Mouse (Mus musculus) CD4-positive, CD25-positive, alpha-beta regulatory T cell, adult 2 months (primary cell): ENCODE data around the gene 4930469K13Rik.

Source experiments
- DNase-seq: peaks from one replicate; pipeline ENCODE4 v3.0.0-alpha.2; 2012; ENCODE audit warnings: low read depth, low spot score

The 4930469K13Rik gene

DNA sequence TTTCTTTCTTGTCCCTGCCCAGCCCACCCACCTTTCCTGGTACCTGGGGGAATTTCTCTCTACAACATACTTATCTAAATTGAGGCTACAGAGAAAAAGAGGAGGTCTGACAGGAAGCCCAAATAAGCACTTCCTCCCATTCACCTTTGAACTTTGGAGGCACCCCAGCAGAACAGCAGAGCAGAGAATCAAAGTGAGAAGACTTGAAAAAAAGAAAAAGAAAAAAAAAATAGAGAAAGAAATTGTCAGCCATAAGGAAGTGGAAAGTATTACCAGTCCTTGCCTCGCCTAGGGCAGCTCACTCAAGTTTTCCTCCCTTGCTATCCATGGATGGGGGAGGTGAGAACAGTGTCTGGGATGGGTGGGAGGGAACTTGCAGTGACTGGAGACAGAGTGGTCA is 55.5 kb downstream of the 4930469K13Rik start:
- DNase-seq: peak; percentile 86

GRCm38 (mm10) chr11:34040061-34040460 is 58.3 kb downstream of the 4930469K13Rik start:
- no peak for DNase-seq

- peak; percentile 78 for DNase-seq
Observed at GRCm38 (mm10) chr11:34035909-34036658, 62.3 kb downstream of the 4930469K13Rik start.

DNA sequence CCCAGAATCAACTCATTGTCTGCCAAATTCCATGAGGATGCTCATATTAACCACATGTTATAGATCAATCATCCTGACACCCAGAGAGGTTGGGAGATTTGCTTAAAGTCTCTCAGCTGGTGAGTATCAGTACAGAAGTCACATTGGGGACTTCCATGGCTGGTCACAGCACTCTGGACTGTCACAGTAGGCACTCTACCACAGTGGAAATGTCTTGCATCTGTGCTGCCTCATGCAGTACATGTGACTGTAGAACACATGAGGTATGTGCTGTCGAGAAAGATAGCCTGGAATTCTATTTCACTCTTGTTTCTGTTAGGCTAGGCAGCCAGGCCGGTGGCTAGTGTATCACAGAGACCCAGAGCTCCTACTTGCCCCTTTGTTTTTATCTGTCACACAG is 63.6 kb downstream of the 4930469K13Rik start:
- DNase-seq: no peak

DNA sequence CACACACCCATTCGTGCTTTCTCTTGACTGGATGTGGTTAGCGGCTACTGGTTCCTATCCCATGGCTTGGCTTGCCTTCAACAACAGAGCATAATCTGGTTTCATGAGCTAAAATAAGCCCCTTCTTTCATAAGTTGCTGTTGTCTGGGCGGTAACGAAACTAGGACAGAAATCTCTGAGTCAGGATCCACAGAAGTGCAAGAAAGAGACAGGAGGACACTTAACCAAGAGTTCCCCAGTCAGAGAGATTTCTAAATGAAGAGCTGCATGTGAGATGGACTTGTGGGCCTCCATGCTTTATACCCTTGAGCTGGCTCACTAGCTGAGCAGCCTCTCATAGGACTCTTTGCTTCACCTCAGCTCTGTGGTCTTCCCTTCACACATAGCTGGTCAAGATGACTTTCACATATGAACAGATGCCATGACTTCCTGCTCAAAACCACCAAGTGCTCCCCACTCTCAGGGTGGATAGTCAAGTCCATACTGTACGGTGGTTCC is 64.3 kb downstream of the 4930469K13Rik start:
- no peak for DNase-seq

- DNase-seq: peak; percentile 68
Observed at GRCm38 (mm10) chr11:34031015-34031805, 67.1 kb downstream of the 4930469K13Rik start.

- DNase-seq: no peak
Observed at GRCm38 (mm10) chr11:34029658-34030057, 68.7 kb downstream of the 4930469K13Rik start.

DNA sequence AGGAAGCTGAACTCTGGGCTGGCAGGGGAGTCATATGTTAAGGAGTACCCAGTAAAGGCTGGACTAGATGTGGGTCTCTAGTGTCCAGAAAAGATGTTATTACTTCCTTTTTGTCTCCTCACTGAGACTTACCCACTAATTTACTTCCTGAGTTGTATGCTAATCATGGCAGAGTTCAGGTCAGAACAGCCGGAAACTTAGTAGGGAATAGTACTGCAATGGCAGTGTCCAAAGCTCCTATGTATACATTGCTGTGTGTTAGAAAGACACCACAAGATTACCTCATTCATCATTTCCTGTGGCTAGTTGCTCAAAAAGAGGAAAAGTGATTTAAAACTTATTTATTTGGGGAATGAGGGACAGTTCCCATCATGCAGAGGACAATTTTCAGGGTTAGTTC is 73.3 kb downstream of the 4930469K13Rik start:
- DNase-seq: no peak

DNA sequence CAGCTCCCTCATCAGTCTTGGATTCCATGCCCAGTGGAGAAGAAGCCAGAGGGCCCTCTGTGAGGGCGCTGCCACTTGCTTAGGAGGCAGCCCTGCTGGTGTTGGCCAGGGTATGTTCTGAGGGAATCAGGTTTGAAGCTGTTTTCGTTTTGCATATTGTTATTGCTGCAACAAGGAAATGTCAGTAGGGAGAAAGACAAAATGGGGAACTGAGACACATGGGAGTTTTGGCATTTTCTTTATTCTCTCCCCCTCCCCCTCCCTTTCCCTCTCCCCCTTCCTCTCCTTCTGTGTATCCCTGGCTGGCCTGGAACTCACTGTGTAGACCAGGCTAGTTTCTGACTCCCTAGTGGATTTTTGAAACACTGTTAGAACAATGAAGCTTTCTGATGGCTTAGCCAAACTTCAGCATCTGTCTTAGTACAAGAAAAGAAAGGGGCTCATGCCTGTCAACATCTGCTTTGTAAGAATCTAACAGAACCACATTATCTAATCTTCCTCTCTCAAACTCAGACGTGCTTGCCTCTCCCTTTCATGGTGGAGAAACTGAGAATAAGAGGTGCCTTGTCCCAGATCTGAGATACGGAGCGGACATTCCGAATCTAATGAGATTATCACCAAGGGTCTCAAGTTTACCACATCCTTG is 86.2 kb downstream of the 4930469K13Rik start:
- DNase-seq: no peak

DNA sequence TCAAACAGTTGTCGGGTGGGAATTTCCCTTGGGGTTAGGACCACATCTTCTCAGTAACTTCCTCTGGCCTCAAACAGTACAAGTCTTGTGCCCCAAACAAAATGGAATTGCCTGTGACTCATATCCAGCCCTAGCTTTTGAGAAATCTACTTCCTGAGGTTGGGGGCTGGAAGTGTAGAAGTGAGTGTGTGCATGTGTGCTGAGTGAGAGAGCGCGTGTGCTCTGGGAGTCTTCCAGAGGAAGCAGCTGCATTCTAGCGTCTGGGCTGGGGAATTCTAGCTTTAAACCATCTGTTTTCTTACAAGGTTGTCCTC is 87.5 kb downstream of the 4930469K13Rik start:
- DNase-seq: peak; percentile 79

DNA sequence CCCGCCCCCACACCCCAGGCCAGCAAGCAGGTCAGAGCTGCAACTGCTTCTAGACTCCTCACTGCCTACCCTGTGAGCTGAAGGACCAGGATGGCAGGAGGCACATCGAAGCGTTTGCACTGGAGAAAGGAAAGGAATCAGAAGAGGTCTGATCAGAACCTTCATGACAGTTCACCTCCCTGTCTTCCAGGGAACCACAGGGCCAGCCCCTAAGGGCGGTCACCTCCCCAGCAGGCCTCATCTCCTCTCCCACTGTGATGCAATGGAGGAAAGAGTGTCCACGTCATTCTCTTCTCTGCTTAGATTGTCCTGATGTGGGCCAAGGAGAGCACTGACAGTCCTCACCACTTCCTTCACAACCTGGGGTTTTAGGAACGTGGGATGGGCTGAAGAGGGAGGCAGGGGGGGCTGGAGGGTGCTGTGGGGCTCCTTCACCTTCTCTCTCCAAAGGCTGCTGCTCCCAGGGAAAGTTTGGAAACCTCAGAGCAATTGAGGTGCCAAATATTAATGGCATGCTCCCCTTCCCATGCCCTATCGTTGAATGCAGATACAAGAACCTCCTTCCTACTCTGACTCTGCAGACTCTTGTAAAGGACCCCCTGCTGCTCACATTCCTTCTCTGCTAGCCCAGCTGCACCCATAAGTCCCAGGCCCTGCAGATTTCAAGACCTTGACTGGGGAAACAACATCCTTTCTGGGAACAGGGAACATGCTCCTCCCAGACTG is 88.1 kb downstream of the 4930469K13Rik start:
- DNase-seq: peak; percentile 77

GRCm38 (mm10) chr11:34009316-34010087 is 88.9 kb downstream of the 4930469K13Rik start:
- DNase-seq: peak; percentile 63

- DNase-seq: peak; percentile 92
Observed at GRCm38 (mm10) chr11:34008702-34009101, 89.7 kb downstream of the 4930469K13Rik start.

- DNase-seq: peak; percentile 74
Observed at GRCm38 (mm10) chr11:34008214-34008613, 90.1 kb downstream of the 4930469K13Rik start.

GRCm38 (mm10) chr11:34007616-34008015 is 90.7 kb downstream of the 4930469K13Rik start:
- DNase-seq: peak; percentile 28

- DNase-seq: no peak
Observed at GRCm38 (mm10) chr11:34002593-34002965, 95.8 kb downstream of the 4930469K13Rik start.

DNA sequence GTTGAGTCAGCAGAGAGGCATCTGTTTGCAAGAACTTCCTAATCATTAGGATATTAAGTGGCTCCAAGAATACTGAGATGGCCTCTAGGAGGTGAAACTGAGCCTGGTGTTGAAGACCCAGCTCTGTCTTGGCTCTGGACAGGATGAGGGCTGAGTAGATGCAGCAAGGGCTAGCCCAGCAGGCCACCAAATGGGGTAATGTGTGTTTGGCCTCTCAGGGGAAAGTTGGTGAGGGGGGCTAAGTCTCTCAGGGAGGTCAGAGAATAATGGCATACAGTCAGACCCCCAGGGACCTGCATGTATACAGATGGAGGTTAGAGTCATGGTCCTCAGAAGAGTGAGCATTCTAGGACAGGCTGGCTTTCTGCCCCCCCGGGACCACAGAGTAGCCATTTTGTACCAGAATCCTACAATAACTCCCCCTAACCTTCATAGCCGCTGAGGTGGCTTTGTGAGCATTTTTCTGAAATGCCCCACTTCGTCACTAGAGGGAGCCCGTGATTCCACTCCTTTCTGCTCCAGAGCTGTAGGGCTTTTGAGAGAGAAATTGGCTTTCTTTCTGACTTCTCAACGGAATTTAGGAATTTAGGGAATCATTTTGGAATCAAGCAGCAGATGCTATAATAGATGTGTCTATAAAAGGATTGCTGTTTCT is 96.3 kb downstream of the 4930469K13Rik start:
- peak; percentile 84 for DNase-seq

- DNase-seq: no peak
Observed at GRCm38 (mm10) chr11:34000416-34000815, 97.9 kb downstream of the 4930469K13Rik start.

DNA sequence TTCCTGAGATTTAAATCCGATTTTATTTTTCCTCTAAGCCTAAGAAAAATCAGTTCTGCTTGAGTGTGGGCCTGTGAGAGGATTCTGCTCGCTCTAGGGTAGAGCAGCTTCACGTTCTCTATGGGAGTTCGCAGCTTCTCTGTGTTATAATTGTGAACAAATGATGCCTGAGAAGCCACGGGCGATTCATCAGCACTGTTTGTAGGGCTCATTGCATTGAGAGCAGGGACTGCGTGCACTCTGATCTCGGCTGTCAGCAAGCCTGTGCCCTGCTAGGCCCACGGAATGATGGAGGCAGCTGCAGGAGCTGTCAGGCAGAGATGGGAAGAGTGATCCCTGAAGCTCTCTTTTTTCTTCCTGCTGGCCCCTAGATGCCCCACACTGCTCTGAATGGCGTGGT is 100.1 kb downstream of the 4930469K13Rik start:
- DNase-seq: no peak

DNA sequence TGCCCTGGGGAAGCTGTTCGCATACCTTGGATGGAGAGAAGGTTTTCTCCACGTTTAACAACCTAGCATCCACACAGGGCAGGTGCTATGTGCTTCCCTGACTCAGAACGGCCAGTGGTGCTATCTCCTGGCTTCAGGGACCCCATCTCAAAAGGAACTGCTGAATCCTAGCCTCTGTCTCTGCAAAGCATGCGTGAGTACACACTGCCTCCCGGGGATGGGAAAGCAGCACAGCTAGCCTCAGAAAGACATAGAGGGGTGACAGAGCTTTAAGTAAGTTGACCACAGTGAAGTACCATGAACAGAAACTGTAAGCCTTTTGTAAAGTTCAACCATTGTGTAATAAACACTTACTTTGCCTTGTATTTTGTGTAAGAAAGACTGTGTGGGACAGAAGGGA is 104.9 kb downstream of the 4930469K13Rik start:
- DNase-seq: no peak
